ENCODE assay signal across 8 mouse cellular contexts in the genomic region with DNA sequence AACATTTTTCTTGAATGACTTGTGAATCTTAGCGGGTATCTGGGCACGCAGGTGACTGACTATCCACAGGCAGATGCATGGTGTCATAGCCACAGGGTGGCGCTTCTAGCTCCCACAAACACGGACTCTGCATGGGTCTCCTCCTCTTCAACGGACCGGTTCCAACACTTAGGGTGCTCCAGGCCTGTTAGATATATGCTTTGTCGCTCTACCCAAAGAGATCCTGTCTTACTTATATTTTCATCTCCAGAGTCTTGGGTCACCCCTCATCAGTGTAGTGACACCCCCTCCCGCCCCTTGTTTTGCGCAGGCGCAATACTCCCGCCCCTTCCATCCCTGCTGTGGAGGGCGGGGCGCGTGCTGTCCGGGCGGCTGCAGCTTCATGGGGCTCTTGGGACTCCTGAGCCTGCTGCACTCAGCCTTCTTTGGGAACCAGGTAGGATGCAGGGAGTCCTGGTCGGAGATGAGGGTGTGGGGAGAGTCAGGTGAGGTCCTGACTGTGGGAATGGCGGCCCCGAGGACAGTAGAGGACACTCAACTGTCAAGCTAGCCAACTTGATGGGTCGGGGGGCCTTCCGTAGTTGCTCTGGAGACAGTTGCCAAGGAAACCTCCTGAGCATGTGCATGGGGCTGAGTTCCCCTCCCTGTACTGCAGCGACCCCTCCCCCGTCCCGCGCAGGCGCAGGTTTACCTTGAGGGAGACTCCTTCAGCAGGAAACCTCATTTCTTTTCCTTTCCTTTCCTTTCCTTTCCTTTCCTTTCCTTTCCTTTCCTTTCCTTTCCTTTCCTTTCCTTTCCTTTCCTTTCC. TPM values are rescaled to one million over a fixed set of nuclear protein-coding genes. Genes with fewer than 3 reads are reported as not detected.
DNase-seq lines count a peak whose midpoint lies in the region; ATAC-seq and TF ChIP-seq lines count a peak whose summit lies in the region.

A gene (plus strand): TSS at position 360 of the 808 bp plus-strand sequence.

- TF ChIP-seq POLR2A in liver, adult 2 months (IDR thresholded peaks at IDR 0.05; ENCODE audit: extremely low read depth, insufficient read depth, low read length) = no peak
- no peak for TF ChIP-seq POLR2A in myocyte (IDR thresholded peaks at IDR 0.05; ENCODE audit: insufficient read length, low read depth)

- H3K4me2 ChIP-seq in heart, embryonic 13.5 days = peak within 1 kb of the TSS; percentile 78
- H3K4me2 ChIP-seq in kidney, postnatal 0 days (ENCODE audit: low read length) = peak within 1 kb of the TSS; percentile 53
- H3K4me2 ChIP-seq in myocyte (ENCODE audit: low read depth) = peak within 1 kb of the TSS; percentile 63

- peaks cover 46% of the 10 kb centered on the region for H3K4me1 ChIP-seq in heart, embryonic 13.5 days
- no peaks in the 10 kb centered on the region; the same call in 1 of the 2 replicates for H3K4me1 ChIP-seq in kidney, postnatal 0 days (replicated peaks; ENCODE audit: insufficient read depth, low read length)
- peaks cover 4% of the 10 kb centered on the region; the same call in 1 of the 2 replicates for H3K4me1 ChIP-seq in liver, adult 2 months (ENCODE audit: control insufficient read depth, insufficient read depth, low read length)

- H3K36me3 ChIP-seq in heart, embryonic 13.5 days = peaks cover 21% of the 10 kb centered on the region
- peaks cover 11% of the 10 kb centered on the region; the same call in 1 of the 2 replicates for H3K36me3 ChIP-seq in kidney, postnatal 0 days (ENCODE audit: insufficient read depth, low read length)
- H3K36me3 ChIP-seq in liver, adult 2 months (ENCODE audit: control insufficient read depth, insufficient read depth, low read length) = peaks cover 9% of the 10 kb centered on the region
- peaks cover 16% of the 10 kb centered on the region for H3K36me3 ChIP-seq in myocyte (ENCODE audit: control insufficient read depth, insufficient read depth)

- DNase-seq in CD4-positive helper T cell, adult 2 months (ENCODE audit: low read depth, low spot score) = peak; percentile 83
- DNase-seq in brain, embryonic 18.5 days (ENCODE audit: low read depth, low spot score) = peak; percentile 85
- DNase-seq in kidney, postnatal 0 days (ENCODE audit: low spot score) = peak; percentile 77
- peak; percentile 68 for DNase-seq in liver, adult 2 months (ENCODE audit: extremely low read depth, low read depth, low spot score)
- peak; percentile 73 to 83 for DNase-seq in spleen, postnatal 4 days (ENCODE audit: low spot score in 2 of 2)

- H3K9ac ChIP-seq in heart, embryonic 13.5 days = peak within 1 kb of the TSS; percentile 78
- peak within 1 kb of the TSS; percentile 31; the same call in 1 of the 2 replicates for H3K9ac ChIP-seq in kidney, postnatal 0 days (ENCODE audit: low read depth, low read length)
- peak within 1 kb of the TSS; percentile 37; the same call in 1 of the 2 replicates for H3K9ac ChIP-seq in liver, adult 2 months (ENCODE audit: low read depth, low read length)

- no peak within 1 kb of the TSS for H3ac ChIP-seq in myocyte (ENCODE audit: control insufficient read depth, insufficient read length)

- no peak within 1 kb of the TSS for H3K27ac ChIP-seq in heart, embryonic 13.5 days (replicated peaks)
- H3K27ac ChIP-seq in kidney, postnatal 0 days = no peak within 1 kb of the TSS
- H3K27ac ChIP-seq in liver, adult 2 months (replicated peaks; ENCODE audit: insufficient read depth, low read depth, low read length) = no peak within 1 kb of the TSS

- peak; percentile 55 for ATAC-seq in erythroid progenitor cell, adult 5-6 weeks (replicated peaks; ENCODE audit: low FRiP score, poor library complexity, severe bottlenecking)
- ATAC-seq in heart, embryonic 13.5 days (ENCODE audit: extremely low read depth, insufficient number of reproducible peaks, low FRiP score, low TSS enrichment) = no peak
- ATAC-seq in kidney, postnatal 0 days (replicated peaks; ENCODE audit: low FRiP score, low read depth) = peak; percentile 18; the same call in 1 of the 2 replicates

- H3K4me3 ChIP-seq in heart, embryonic 13.5 days = peak within 1 kb of the TSS; percentile 54
- H3K4me3 ChIP-seq in kidney, postnatal 0 days (replicated peaks; ENCODE audit: low read depth, low read length) = peak within 1 kb of the TSS; percentile 26
- peak within 1 kb of the TSS; percentile 25 for H3K4me3 ChIP-seq in liver, adult 2 months (ENCODE audit: insufficient read depth, low read depth, low read length)
- no peak within 1 kb of the TSS for H3K4me3 ChIP-seq in myocyte

- peaks cover 45% of the 10 kb centered on the region for H3K27me3 ChIP-seq in heart, embryonic 13.5 days (replicated peaks)
- peaks cover 32% of the 10 kb centered on the region for H3K27me3 ChIP-seq in kidney, postnatal 0 days (ENCODE audit: insufficient read depth, low read length)
- 0 out of 2 replicates have a peak, but pooled peaks cover 4% of the 10 kb centered on the region for H3K27me3 ChIP-seq in liver, adult 2 months (ENCODE audit: control insufficient read depth, insufficient read depth, low read length)
- peaks cover 22% of the 10 kb centered on the region for H3K27me3 ChIP-seq in myocyte (ENCODE audit: control insufficient read depth, insufficient read depth, insufficient read length)

- TF ChIP-seq CTCF in kidney, postnatal 0 days (IDR thresholded peaks at IDR 0.05; ENCODE audit: low read depth) = peak; percentile 72
- peak; percentile 88 for TF ChIP-seq CTCF in liver, adult 2 months (IDR thresholded peaks at IDR 0.05; ENCODE audit: low read depth, low read length)

- 1% methylated on average over 26 of the region's 26 CpGs for WGBS in heart, embryonic 13.5 days
- WGBS in kidney, postnatal 0 days = 1% methylated on average over 26 of the region's 26 CpGs
- 6% methylated on average over 26 of the region's 26 CpGs for WGBS in liver, adult 2 months

- no peaks in the 10 kb centered on the region for H3K9me3 ChIP-seq in heart, embryonic 13.5 days
- no peaks in the 10 kb centered on the region for H3K9me3 ChIP-seq in kidney, postnatal 0 days (replicated peaks; ENCODE audit: low read length)

- peaks cover 6% of the 10 kb centered on the region; the same call in 1 of the 2 replicates for H3K79me2 ChIP-seq in liver, adult 2 months (ENCODE audit: control insufficient read depth, insufficient read depth, low read length)
- peaks cover 15% of the 10 kb centered on the region for H3K79me2 ChIP-seq in myocyte (ENCODE audit: control insufficient read depth, insufficient read depth)

TF ChIP-seq in myocyte, 11 proteins besides CTCF, POLR2A, EP300 and RAD21:
- TF ChIP-seq POLR2AphosphoS2 (IDR thresholded peaks at IDR 0.05; ENCODE audit: insufficient read length, low read depth) = peak; percentile 84
- TF ChIP-seq MYOG (IDR thresholded peaks at IDR 0.05; ENCODE audit: control insufficient read depth in 1 of 3, insufficient read depth in 1 of 3, insufficient read length in 2 of 3, low read depth in 2 of 3) = no peak
- TF ChIP-seq MYOD1 (IDR thresholded peaks at IDR 0.05; ENCODE audit: control insufficient read depth in 1 of 3, insufficient read length in 2 of 3, low read depth in 2 of 3) = peak in 1 of 3 experiments; percentile 28
- TF ChIP-seq CEBPB (IDR thresholded peaks at IDR 0.05; ENCODE audit: insufficient read depth, poor library complexity, severe bottlenecking) = no peak

RNA-seq across cellular contexts. Expression of the gene that starts here (rescaled TPM):
- total RNA-seq in erythroid progenitor cell, adult 5-6 weeks (2015; ENCODE audit: low replicate concordance) = not detected in 2 replicates
- total RNA-seq in erythroid progenitor cell, adult 5-6 weeks (2017; ENCODE audit: low replicate concordance) = 0.13 TPM in 1 of 2 replicates, not detected in the other
- 0.90 and 0.94 TPM in 2 replicates for polyA plus RNA-seq in heart, embryonic 13.5 days (2015; fragmentation: Nextera tagmentation; extraction: Ambion mirVana)
- 0.51 and 0.86 TPM in 2 replicates for polyA plus RNA-seq in kidney, postnatal 0 days (2015; fragmentation: Nextera tagmentation; extraction: Ambion mirVana)
- 0.09 and 0.20 TPM in 2 replicates for total RNA-seq in liver, adult 2 months (2014; rRNA removed)
- 0.19 and 0.20 TPM in 2 replicates for polyA plus RNA-seq in liver, adult 2 months (2012; rRNA removed)
- 0.24 TPM for polyA plus RNA-seq in myocyte (2012; fragmentation: generic; extraction: Trizol)

Comparison
In these comparisons a context has a peak if more than half of its experiments do, and no peak if none do; other contexts are left out.
1. Peak in ATAC-seq in erythroid progenitor cell, adult 5-6 weeks; RNA of the gene not detected or under 1 TPM.
2. Peak in DNase-seq, ATAC-seq, H3K4me3 ChIP-seq, H3K9ac ChIP-seq and H3K4me2 ChIP-seq in kidney, postnatal 0 days; RNA of the gene not detected or under 1 TPM.
3. Peak in DNase-seq, H3K4me3 ChIP-seq and H3K9ac ChIP-seq in liver, adult 2 months; RNA of the gene not detected or under 1 TPM.